Mouse (Mus musculus) cerebral cortex, adult 2 months (tissue): ENCODE measurements around the gene Zfp758.

Source experiments
- WGBS: fragments of 180-500 bp; shearing (Covaris S2); methylation state at CpG from one replicate; pipeline ENCODE4 v1.1.7; 2018; 5-methylcytosine and 5-hydroxymethylcytosine counted together

The Zfp758 gene

GRCm38 (mm10) chr17:22361101-22361781, at the start of gene Zfp758, which contains the start of gene Zfp944:
Gene Zfp758, plus strand, starts transcription at chr17:22361453.
Gene Zfp944, minus strand, starts transcription at chr17:22361400.
- under 1% methylated on average over 31 of the region's 43 CpGs for WGBS

DNA sequence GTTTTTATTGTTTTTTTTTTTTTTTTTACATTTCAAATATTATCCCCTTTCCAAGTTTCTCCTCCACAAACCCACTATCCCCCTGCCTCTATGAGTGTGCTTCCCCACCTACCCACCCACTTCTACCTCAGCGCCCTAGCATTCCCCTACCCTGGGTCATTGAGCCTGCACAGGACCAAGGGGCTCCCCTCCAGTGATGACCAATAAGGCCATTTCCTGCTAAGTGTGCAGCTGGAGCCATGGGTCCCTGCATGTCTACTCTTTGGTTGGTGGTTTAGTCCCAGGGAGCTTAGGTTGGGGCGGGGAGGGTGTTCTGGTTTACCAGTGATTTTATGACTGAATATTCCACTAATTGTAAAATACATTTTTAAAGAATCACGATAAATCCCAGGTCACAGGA, 47.0 kb upstream of the Zfp758 start:
- 0% methylated on average over 3 of the region's 3 CpGs for WGBS

- WGBS: under 1% methylated on average over 20 of the region's 20 CpGs
Observed at GRCm38 (mm10) chr17:22314730-22315226, 46.5 kb upstream of the Zfp758 start, which contains the start of gene CT030661.1. Gene CT030661.1, minus strand, starts transcription at chr17:22314837.

GRCm38 (mm10) chr17:22315247-22315646, 46.0 kb upstream of the Zfp758 start:
- WGBS: 14% methylated on average over 2 of the region's 2 CpGs

GRCm38 (mm10) chr17:22360572-22360971, 681 bp upstream of the Zfp758 start:
- WGBS: 21% methylated on average over 5 of the region's 5 CpGs

DNA sequence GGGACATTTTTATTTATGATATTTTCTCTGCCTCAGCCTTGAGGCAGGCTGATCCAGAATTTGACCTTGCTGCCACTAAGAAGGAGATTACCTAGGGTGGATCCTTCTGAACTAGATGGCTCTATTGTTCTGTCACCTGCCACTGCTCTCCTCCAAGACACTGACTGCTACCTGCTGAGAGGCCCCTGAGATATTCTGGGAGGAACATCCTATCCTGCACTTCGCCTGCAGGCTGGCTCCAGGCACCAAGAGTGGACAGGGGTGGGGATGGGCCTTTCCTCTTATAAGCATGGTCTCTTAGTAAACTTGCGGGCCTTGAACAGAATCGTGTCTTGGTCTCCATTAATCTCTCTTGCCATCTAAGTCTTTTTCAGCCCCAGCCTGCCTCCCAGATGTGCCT, 2.6 kb downstream of the Zfp758 start:
- 97% methylated on average over 3 of the region's 3 CpGs for WGBS

DNA sequence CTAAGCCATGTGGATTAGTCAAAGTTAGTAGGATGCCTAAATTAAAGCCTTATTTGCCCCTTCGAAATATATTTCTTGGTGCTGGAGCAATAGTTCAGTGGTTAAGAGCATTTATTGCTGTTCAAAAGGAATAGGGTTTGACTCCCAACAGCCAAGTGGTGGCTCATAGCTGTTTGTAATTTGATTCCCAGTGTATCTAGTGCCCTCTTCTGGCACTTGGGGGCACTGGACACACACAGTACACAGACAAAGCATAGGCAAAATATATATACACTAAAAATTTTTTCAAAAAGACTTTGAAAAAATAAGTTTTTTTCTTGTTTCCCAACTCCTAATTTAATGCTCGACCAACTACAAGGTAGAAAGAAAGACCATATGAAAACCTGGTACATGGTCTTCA, 49.5 kb downstream of the Zfp758 start:
- WGBS: 81% methylated on average over 2 of the region's 2 CpGs

DNA sequence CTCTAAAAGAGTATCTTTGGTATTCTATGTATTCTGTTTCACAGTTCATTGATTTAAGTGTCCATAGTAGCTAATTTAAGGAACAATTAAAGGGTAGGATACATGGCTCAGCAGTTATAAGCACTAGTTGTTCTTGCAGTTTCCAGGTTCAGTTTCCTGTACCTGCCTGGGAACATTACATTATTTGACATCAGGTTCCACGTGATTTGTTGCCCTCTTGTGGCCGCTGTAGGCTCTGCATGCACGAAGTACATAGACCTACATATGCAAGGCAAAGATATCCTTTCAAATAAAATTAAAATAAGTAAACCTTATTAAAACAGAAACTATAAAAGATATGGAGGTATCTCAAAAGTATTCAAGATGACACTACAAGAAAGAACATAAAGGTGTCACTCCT, 56.3 kb downstream of the Zfp758 start:
- WGBS: 2% methylated on average over 3 of the region's 3 CpGs

DNA sequence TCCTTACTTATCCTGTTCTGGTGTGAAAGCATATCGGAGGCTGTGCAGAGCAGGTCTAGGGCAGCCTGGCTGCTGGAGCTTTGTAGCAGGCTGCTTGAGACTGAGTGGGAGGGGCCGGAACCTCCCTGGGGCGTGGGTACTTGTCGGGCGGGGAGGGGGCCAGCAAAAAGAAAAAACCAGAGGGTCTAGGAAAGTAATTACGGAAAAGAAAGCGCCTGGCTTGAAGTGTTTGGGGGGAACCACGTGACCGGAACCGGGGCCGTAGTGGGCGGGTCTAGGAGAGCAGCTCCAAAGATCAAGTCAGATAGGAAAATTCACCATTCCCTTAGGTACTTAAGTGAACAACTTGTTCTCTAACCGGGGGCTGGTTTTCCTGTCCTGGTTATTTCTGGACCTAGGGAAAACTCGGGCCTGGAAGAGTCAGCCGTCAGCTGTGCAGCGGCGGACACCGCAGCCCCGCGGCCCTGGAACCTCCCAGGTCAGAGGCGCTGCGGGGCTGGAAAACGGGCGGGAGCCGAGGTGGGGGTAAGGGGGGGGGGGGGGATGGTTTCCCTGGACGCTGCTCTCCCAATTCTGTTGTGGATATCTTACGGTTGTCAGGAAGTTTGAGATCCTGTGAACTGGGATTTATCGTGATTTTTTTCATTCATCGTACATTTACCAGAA, 62.8 kb downstream of the Zfp758 start, which contains the start of gene Zfp946:
Gene Zfp946, plus strand, starts transcription at position 271 of the 666 bp plus-strand sequence.
- WGBS: 0% methylated on average over 29 of the region's 29 CpGs

DNA sequence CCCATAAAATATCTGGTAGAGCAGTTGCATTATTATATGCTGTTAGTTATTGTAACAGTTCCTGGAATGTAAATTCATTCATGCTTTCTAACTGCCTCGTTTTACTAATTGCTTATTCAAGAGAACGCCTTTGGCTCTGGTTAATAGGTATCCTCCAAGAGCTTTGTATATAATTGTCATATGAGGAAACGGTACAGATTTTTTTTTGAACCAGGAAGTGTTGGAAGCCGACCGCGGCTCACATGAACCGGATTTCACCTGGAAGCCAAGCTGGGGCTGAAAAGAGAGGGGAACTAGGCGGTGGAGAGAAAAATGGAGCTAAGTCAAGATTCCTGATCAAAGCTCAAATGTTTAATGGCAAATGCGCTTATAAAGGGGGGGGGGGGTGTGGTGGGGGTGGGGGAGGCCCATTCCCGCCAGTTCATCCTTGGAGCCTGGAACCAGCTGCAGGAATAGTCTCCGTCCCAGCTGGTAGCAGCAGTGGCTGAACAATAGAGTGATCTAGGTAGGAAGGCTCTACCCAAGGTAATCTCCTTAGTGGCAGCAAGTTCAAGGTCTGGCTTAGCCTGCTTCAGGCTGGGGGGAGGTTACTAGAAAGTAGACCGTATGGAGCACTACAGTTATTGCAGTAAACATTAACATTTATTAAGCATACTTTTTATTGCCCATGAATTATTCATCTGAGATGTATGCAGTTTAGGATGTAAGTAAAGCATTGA, 63.5 kb downstream of the Zfp758 start:
- 2% methylated on average over 12 of the region's 12 CpGs for WGBS
